Mouse (Mus musculus) liver, embryonic 14.5 days (tissue): ENCODE measurements around the gene Clasp1. TPM values are rescaled to one million over a fixed set of nuclear protein-coding genes. Genes with fewer than 3 reads are reported as not detected.

Experiments
- ATAC-seq: fragments of 200-750 bp; cut with Nextera tagmentation; 2 replicates; pipeline ENCODE4 v1.8.0; 2017; ENCODE audit warnings: moderate number of reproducible peaks, mild to moderate bottlenecking, moderate library complexity; ENCODE audit not compliant: insufficient read depth
- DNase-seq, 3 experiments: peaks; one replicate each; pipeline ENCODE4 v3.0.0-alpha.2; 2012 to 2013; ENCODE audit warnings: low read depth in 3 of 3, low spot score in 3 of 3
- H3K27ac ChIP-seq: fragments of 300-500 bp; sonication (generic); 2 replicates; pipeline ENCODE4 v1.5.1; 2014; ENCODE audit warnings: moderate library complexity, mild to moderate bottlenecking, control low read depth, inconsistent platforms
- H3K27me3 ChIP-seq: fragments of 300-500 bp; sonication (generic); 2 replicates; pipeline ENCODE4 v1.6.1; 2014; ENCODE audit warnings: mild to moderate bottlenecking, low read length, moderate library complexity; ENCODE audit not compliant: control insufficient read depth, insufficient read depth
- H3K36me3 ChIP-seq: fragments of 300-500 bp; sonication (generic); replicated peaks from 2 replicates; pipeline ENCODE4 v1.6.1; 2014; ENCODE audit warnings: low read depth; ENCODE audit not compliant: control insufficient read depth, insufficient read depth
- H3K4me1 ChIP-seq, 2 experiments: fragments of 200-500 bp in 1 of 2; fragments of 300-500 bp in 1 of 2; sonication (generic) in 1 of 2; replicated peaks; 2 replicates each; pipeline ENCODE4 v1.6.1; 2012 to 2014; ENCODE audit warnings: antibody characterized with exemption in 1 of 2, inconsistent platforms in 1 of 2, low read length in 1 of 2; ENCODE audit not compliant: control insufficient read depth in 2 of 2, insufficient read depth in 2 of 2
- H3K4me2 ChIP-seq: fragments of 300-500 bp; sonication (generic); 2 replicates; pipeline ENCODE4 v1.6.1; 2014; ENCODE audit warnings: low read depth, mild to moderate bottlenecking, control low read depth, moderate library complexity
- H3K4me3 ChIP-seq, 2 experiments: fragments of 200-500 bp in 1 of 2; fragments of 300-500 bp in 1 of 2; sonication (generic) in 1 of 2; 2 replicates each; pipeline ENCODE4 v1.5.1; 2012 to 2014; ENCODE audit warnings: low read depth in 2 of 2, low read length in 2 of 2, mild to moderate bottlenecking in 2 of 2, control low read depth in 1 of 2, inconsistent platforms in 1 of 2, moderate library complexity in 1 of 2; ENCODE audit not compliant: insufficient read depth in 1 of 2
- H3K9ac ChIP-seq: fragments of 300-500 bp; sonication (generic); replicated peaks from 2 replicates; pipeline ENCODE4 v1.6.1; 2014; ENCODE audit warnings: mild to moderate bottlenecking, control low read depth, moderate library complexity
- H3K9me3 ChIP-seq: fragments of 300-500 bp; sonication (generic); 2 replicates; pipeline ENCODE4 v1.6.1; 2016; ENCODE audit warnings: low read length, mixed read lengths; ENCODE audit not compliant: control insufficient read depth
- CTCF ChIP-seq: IDR thresholded peaks from 2 replicates; pipeline ENCODE4 v1.5.1; 2016; ENCODE audit warnings: antibody characterized with exemption, low read depth, control low read depth
- EP300 ChIP-seq: IDR thresholded peaks from 2 replicates; pipeline ENCODE4 v1.6.1; 2016; ENCODE audit warnings: antibody characterized with exemption, low read depth
- WGBS: fragments of 180-500 bp; shearing (Covaris S2); extraction: QIAGEN DNeasy Blood & Tissue Kit; methylation state at CpG from one replicate; pipeline ENCODE4 v1.1.7; 2014; ENCODE audit not compliant: insufficient replicate concordance; 5-methylcytosine and 5-hydroxymethylcytosine counted together
- polyA plus RNA-seq, 2 experiments: library from polyadenylated mRNA; depleted of rRNA in 1 of 2; stranded (reverse) in 1 of 2; unstranded in 1 of 2; fragments of >200 nt; fragmentation: Nextera tagmentation in 1 of 2; extraction: Ambion mirVana in 1 of 2; gene quantifications; 2 replicates each; pipeline versions ENCODE4 v1.2.1 to v1.2.3; 2012 to 2014

Clasp1 gene
- polyA plus RNA-seq, 2 experiments, result 6.5 to 8.8 TPM

GRCm38 (mm10) chr1:118367970-118368369 is 20.9 kb upstream of the Clasp1 start:
- Histone ChIP-seq H3K36me3 (no peaks in the 10 kb centered on the region), H3K27me3 (no peaks in the 10 kb centered on the region), H3K4me2 (no peak overlapping the region), H3K4me3 (no peak overlapping the region), H3K27ac (no peak overlapping the region), H3K4me1 (no peaks in the 10 kb centered on the region), H3K9ac (no peak overlapping the region), H3K9me3 (no peaks in the 10 kb centered on the region)
- ATAC-seq, result 0 out of 2 replicates have a peak, but pooled peaks have one; percentile 43
- peak in 1 of 3 experiments; percentile 23 for DNase-seq
- TF ChIP-seq CTCF (peak; percentile 38; the same call in 1 of the 2 replicates), EP300 (no peak)
- 73% methylated on average over 1 of the region's 1 CpGs for WGBS

DNA sequence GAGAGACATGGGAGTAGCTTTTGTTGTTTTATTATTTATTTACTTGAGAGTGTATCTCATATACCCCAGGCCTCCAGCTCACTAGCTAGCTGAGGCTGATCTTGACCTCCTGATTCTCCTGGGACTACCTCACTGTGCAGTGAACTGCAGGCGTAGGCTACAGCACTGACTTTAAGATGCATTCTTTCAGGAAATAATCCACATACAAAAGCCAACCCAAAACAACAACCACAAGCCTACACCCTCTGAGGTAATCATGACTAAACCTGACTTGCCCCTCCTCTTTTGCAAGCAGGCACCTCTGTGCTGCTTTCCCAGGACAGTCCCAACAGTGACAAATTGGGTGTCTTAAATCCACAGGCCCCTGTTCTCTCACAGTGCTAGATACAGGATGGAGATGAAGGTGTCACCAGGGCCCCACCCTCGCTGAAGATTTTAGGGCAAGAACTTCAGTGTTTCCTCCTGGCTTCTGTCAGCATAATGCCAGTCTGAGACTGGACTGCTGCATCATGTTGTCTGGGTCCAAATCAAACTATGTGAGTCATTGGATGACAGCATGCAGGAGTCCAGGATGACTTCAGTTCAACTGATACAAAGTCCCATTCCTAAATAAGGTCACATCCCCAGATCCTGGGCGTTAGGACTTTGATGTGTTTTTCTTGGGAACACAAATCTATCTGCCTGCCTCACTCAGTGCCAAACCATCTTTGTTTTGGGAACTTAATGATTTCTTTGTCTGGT is 20.0 kb upstream of the Clasp1 start:
- Histone ChIP-seq H3K4me1 (no peaks in the 10 kb centered on the region), H3K36me3 (no peaks in the 10 kb centered on the region), H3K9me3 (no peaks in the 10 kb centered on the region), H3K4me3 (no peak overlapping the region), H3K27ac (no peak overlapping the region), H3K4me2 (no peak overlapping the region), H3K9ac (no peak overlapping the region), H3K27me3 (no peaks in the 10 kb centered on the region)
- ATAC-seq (no peak), DNase-seq (no peak)
- TF ChIP-seq EP300 (no peak), CTCF (no peak)
- WGBS, result 56% methylated on average over 3 of the region's 3 CpGs

DNA sequence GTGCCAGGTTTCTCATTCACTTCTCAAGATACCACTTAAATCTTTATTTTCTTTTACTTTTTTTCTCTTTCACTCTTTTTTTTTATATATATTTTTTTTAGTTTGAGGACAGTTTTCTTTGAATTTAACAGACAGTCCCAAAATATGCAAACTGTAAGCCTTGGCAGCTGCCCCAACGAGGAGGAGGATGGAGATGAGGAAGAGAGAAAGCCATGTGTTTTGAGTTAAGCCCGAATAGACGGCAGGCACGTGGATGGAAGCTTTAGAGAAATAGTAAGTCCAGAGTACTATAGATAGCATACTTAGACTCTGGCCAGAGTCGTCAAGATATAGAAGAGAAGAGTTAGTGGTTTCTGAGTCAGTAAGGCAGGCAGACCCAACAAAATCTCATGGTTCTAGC is 11.1 kb upstream of the Clasp1 start:
- WGBS, result 64% methylated on average over 5 of the region's 5 CpGs
- Histone ChIP-seq H3K27me3 (no peaks in the 10 kb centered on the region), H3K9me3 (no peaks in the 10 kb centered on the region), H3K9ac (no peak overlapping the region), H3K4me2 (no peak overlapping the region), H3K36me3 (no peaks in the 10 kb centered on the region), H3K27ac (no peak overlapping the region), H3K4me1 (no peaks in the 10 kb centered on the region), H3K4me3 (no peak overlapping the region)
- TF ChIP-seq EP300 (no peak), CTCF (no peak)
- DNase-seq (no peak), ATAC-seq (no peak)

- Histone ChIP-seq H3K9me3 (no peaks in the 10 kb centered on the region), H3K4me1 (no peaks in the 10 kb centered on the region), H3K36me3 (no peaks in the 10 kb centered on the region), H3K27ac (no peak overlapping the region), H3K4me3 (no peak overlapping the region), H3K27me3 (no peaks in the 10 kb centered on the region), H3K9ac (no peak overlapping the region), H3K4me2 (no peak overlapping the region)
- 68% methylated on average over 8 of the region's 8 CpGs for WGBS
- no peak for DNase-seq
- TF ChIP-seq CTCF (no peak), EP300 (no peak)
- no peak for ATAC-seq
These were observed 8.6 kb upstream of the Clasp1 start for GRCm38 (mm10) chr1:118380105-118380786.

DNA sequence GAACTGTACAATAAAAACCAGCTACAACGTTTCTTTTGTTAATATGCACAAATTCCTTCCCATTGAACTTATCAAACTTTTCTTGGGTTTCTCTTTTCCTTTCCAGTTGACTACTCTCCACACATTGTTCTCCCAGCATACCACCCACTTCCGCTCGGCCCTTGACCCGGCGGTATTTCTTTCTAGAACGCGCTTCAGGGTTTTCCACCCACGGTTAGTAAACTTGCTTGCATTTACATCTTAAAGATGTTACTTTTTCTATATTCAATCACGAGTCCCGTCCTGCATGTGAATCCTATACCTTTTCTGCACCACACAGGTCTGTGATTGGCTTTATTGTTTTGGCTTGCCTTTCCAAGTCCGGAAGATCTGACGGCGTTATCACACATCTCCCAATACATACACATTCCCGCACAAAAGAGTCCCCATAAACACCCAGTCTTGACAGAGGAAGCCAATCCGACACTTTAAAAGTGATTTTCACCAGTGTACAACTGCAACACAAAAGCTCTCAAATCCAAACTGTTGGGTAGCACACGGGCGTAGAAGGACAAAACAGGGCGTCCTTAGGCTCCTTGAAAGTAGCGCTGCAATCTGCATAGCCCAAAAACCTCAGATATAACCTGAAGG is 616 bp upstream of the Clasp1 start:
- no peak for TF ChIP-seq EP300
- TF ChIP-seq CTCF, result no peak
- H3K27me3 ChIP-seq, result no peaks in the 10 kb centered on the region

More for the DNA sequence above, 616 bp upstream of the Clasp1 start:
- peak; percentile 3 for ATAC-seq
- Histone ChIP-seq H3K27ac (peak overlapping the region; percentile 82), H3K4me2 (peak overlapping the region; percentile 91), H3K4me1 (peaks cover 11 to 13% of the 10 kb centered on the region in 2 experiments), H3K4me3 (peak overlapping the region; percentile 93 to 99), H3K36me3 (no peaks in the 10 kb centered on the region), H3K9me3 (no peaks in the 10 kb centered on the region), H3K9ac (peak overlapping the region; percentile 100)
- WGBS, result under 1% methylated on average over 19 of the region's 19 CpGs
- peak; percentile 55 to 72 (median 60) for DNase-seq
